Mouse (Mus musculus): ENCODE measurements around the gene Sgsh. TPM values are rescaled to one million over a fixed set of nuclear protein-coding genes. Genes with fewer than 3 reads are reported as not detected.
A peak's percentile ranks its signal among the peaks of the same experiment; 100 is the strongest.

Gene Sgsh
- polyA plus RNA-seq (2015; fragmentation: Nextera tagmentation; extraction: Ambion mirVana): 4.7 and 5.5 TPM in 2 replicates

DNA sequence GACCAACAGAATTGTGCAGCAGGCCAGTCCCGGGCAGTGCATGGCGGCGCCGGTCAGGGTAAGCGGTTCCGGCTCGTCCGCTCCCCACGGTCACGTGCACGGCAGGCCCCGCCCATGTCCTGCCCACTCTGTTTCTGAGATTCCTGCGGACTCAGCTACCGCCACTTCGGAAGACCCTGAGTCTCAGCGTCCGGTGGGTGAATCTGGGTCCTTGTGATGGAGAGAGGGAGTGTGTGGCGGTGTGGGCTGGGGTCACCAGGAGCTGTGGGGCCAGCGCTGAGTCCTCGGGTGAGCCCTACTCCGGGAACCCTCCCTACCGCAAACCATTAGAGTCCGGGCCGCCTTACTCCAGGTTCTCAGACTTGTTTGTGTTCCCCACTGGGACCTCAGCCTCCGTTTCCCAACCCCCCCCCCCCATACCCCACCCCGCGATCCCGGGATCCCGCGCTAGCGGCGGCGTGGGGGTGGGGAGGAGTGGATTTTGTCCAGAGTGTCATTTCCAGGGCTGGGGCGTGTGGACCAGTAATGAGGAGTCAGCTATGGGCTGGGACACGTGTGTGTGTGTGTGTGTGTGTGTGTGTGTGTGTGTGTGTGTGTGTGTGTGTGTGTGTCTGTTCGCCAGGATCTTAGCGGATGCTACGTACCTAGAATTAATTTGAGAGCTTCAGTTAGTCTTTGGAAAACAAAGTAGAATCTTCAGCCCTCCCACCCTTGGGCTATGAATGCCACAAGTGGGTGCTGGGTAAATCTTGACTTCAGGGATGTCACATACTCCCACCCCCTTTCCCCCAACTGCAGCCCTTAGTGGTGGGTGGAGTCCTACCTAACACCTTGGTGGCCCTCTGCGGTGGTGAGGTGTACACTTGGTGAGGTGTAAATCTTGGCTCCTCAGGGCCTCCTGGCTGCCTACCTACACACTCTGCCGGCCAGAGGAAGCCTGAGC is at the start of gene Sgsh, which contains the start of gene Slc26a11:
Gene Sgsh (minus strand): TSS at position 94 of the 943 bp plus-strand sequence.
Gene Slc26a11 (plus strand): TSS at position 115 of the 943 bp plus-strand sequence.
- H3K36me3 ChIP-seq: no peaks in the 10 kb centered on the region
- H3K9me3 ChIP-seq: no peaks in the 10 kb centered on the region
- whole genome bisulfite sequencing: 2% methylated on average over 40 of the region's 40 CpGs
- peak; percentile 94 for ATAC-seq (ENCODE audit: low FRiP score)
- H3K4me3 ChIP-seq: peak within 1 kb of the TSS; percentile 60
- peak within 1 kb of the TSS; percentile 77 for H3K9ac ChIP-seq
- 0 out of 2 replicates have a peak, but pooled peaks cover 4% of the 10 kb centered on the region for H3K27me3 ChIP-seq
- peak within 1 kb of the TSS; percentile 40; the same call in 1 of the 2 replicates for H3K27ac ChIP-seq
- peaks cover 17% of the 10 kb centered on the region for H3K4me1 ChIP-seq (replicated peaks)
- H3K4me2 ChIP-seq: peak within 1 kb of the TSS; percentile 73

- H3K4me1 ChIP-seq (replicated peaks): no peaks in the 10 kb centered on the region
- whole genome bisulfite sequencing: 59% methylated on average over 5 of the region's 5 CpGs
- H3K36me3 ChIP-seq: no peaks in the 10 kb centered on the region
- no peaks in the 10 kb centered on the region for H3K9me3 ChIP-seq
- no peaks in the 10 kb centered on the region for H3K27me3 ChIP-seq
- H3K27ac ChIP-seq: no peak overlapping the region
- no peak for ATAC-seq (ENCODE audit: low FRiP score)
- no peak overlapping the region for H3K4me2 ChIP-seq
- no peak overlapping the region for H3K9ac ChIP-seq
- H3K4me3 ChIP-seq: no peak overlapping the region
These were observed 49.3 kb upstream of the Sgsh start for GRCm38 (mm10) chr11:119404627-119405026.

GRCm38 (mm10) chr11:119402501-119403160 is 47.3 kb upstream of the Sgsh start:
- Histone ChIP-seq H3K9me3 (no peaks in the 10 kb centered on the region), H3K27ac (no peak overlapping the region), H3K27me3 (no peaks in the 10 kb centered on the region), H3K36me3 (no peaks in the 10 kb centered on the region), H3K4me3 (no peak overlapping the region), H3K9ac (no peak overlapping the region), H3K4me1 (replicated peaks) (no peaks in the 10 kb centered on the region), H3K4me2 (no peak overlapping the region)
- ATAC-seq (ENCODE audit: low FRiP score): no peak
- 56% methylated on average over 11 of the region's 11 CpGs for WGBS

DNA sequence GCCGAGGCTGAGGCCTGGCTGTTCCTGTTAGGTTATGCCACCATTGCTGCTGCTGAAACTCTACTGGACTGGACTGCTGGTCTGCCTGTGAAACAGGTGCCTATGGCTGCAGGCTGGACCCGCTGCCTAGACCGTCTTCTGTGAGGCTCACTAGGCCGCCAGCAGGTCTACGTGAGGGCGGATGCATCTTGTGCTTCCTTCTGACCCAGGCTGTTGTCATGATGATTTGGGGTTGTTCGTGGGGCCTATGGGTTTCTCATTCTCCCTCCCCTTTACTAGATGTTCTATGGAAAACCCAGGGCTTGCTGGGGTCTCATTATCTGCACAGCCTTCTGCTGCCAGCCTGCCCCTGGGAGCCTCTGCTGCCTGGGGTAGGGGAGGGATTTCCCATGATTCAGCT is 41.1 kb upstream of the Sgsh start:
- WGBS: 36% methylated on average over 7 of the region's 7 CpGs
- no peak overlapping the region for H3K4me2 ChIP-seq
- no peaks in the 10 kb centered on the region for H3K36me3 ChIP-seq
- no peak overlapping the region for H3K4me3 ChIP-seq
- no peak for ATAC-seq (ENCODE audit: low FRiP score)
- no peak overlapping the region for H3K9ac ChIP-seq
- peaks cover 17% of the 10 kb centered on the region for H3K4me1 ChIP-seq (replicated peaks)
- H3K9me3 ChIP-seq: no peaks in the 10 kb centered on the region
- peaks cover 55% of the 10 kb centered on the region for H3K27me3 ChIP-seq
- no peak overlapping the region for H3K27ac ChIP-seq

- no peak overlapping the region for H3K4me2 ChIP-seq
- H3K9me3 ChIP-seq: no peaks in the 10 kb centered on the region
- ATAC-seq (ENCODE audit: low FRiP score): no peak
- H3K4me3 ChIP-seq: no peak overlapping the region
- WGBS: 12% methylated on average over 13 of the region's 13 CpGs
- no peak overlapping the region for H3K9ac ChIP-seq
- H3K4me1 ChIP-seq (replicated peaks): peaks cover 17% of the 10 kb centered on the region
- no peak overlapping the region for H3K27ac ChIP-seq
- H3K27me3 ChIP-seq: peaks cover 60% of the 10 kb centered on the region
- H3K36me3 ChIP-seq: no peaks in the 10 kb centered on the region
These were observed 40.6 kb upstream of the Sgsh start for GRCm38 (mm10) chr11:119395931-119396330.

DNA sequence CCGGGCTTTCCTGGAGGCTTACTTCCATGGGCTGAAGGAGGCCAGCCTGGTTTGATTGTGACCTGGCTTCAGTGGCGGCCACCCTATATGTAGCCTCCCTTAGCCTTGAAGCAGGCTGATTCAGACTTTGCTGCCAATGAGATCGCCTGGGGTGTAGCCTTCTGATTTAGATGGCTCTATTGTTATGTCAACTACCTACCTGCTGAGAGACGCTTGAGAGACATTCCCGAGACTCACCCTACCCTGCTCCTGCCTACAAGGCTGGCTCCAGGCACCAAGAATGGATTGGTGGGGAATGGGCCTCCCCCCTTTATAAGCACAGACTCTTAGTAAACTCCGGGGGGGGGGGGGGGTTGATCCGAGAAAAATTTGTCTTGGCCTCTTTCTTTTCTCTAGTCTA is 40.1 kb upstream of the Sgsh start:
- Histone ChIP-seq H3K36me3 (no peaks in the 10 kb centered on the region), H3K9me3 (no peaks in the 10 kb centered on the region), H3K27me3 (peaks cover 66% of the 10 kb centered on the region), H3K4me1 (replicated peaks) (peaks cover 22% of the 10 kb centered on the region), H3K4me2 (no peak overlapping the region), H3K9ac (no peak overlapping the region), H3K27ac (no peak overlapping the region), H3K4me3 (no peak overlapping the region)
- no peak for ATAC-seq (ENCODE audit: low FRiP score)
- WGBS: 4% methylated on average over 7 of the region's 7 CpGs

- H3K27me3 ChIP-seq: peaks cover 77% of the 10 kb centered on the region
- no peak overlapping the region for H3K4me3 ChIP-seq
- 47% methylated on average over 6 of the region's 6 CpGs for WGBS
- no peak for ATAC-seq (ENCODE audit: low FRiP score)
- H3K27ac ChIP-seq: no peak overlapping the region
- H3K36me3 ChIP-seq: no peaks in the 10 kb centered on the region
- H3K9ac ChIP-seq: no peak overlapping the region
- peaks cover 32% of the 10 kb centered on the region for H3K4me1 ChIP-seq (replicated peaks)
- H3K9me3 ChIP-seq: no peaks in the 10 kb centered on the region
- no peak overlapping the region for H3K4me2 ChIP-seq
These were observed 38.9 kb upstream of the Sgsh start for GRCm38 (mm10) chr11:119394210-119394609.

DNA sequence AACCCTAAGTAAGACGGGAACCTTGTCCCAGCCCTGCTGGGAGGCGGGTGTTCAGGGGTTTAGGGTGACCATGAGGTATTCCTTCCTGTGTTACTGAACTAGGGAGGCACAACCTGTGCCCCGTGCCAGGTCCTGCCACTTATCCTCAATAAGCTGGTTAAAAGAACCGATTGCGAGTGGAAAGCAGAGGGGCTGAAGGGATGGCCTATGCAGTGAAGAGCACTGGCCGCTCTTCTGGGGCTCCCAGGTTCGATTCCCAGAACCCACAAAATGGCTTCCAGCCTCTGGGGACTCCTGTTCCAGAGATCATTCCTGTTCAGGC is 38.1 kb upstream of the Sgsh start:
- H3K4me1 ChIP-seq (replicated peaks): peaks cover 32% of the 10 kb centered on the region
- H3K4me2 ChIP-seq: peak overlapping the region; percentile 59
- peak overlapping the region; percentile 38 for H3K4me3 ChIP-seq
- no peak overlapping the region for H3K27ac ChIP-seq
- ATAC-seq (ENCODE audit: low FRiP score): no peak
- peaks cover 85% of the 10 kb centered on the region for H3K27me3 ChIP-seq
- no peaks in the 10 kb centered on the region for H3K9me3 ChIP-seq
- H3K36me3 ChIP-seq: no peaks in the 10 kb centered on the region
- H3K9ac ChIP-seq: peak overlapping the region; percentile 60
- 26% methylated on average over 7 of the region's 7 CpGs for WGBS

- peaks cover 32% of the 10 kb centered on the region for H3K4me1 ChIP-seq (replicated peaks)
- no peaks in the 10 kb centered on the region for H3K36me3 ChIP-seq
- peak within 1 kb of the TSS; percentile 60 for H3K9ac ChIP-seq
- peaks cover 90% of the 10 kb centered on the region for H3K27me3 ChIP-seq
- H3K27ac ChIP-seq: no peak within 1 kb of the TSS
- no peaks in the 10 kb centered on the region for H3K9me3 ChIP-seq
- peak within 1 kb of the TSS; percentile 38 for H3K4me3 ChIP-seq
- H3K4me2 ChIP-seq: peak within 1 kb of the TSS; percentile 59
- WGBS: 2% methylated on average over 19 of the region's 19 CpGs
- ATAC-seq (ENCODE audit: low FRiP score): no peak
These were observed 37.6 kb upstream of the Sgsh start, which contains the start of gene Rnf213 for GRCm38 (mm10) chr11:119392800-119393482. Gene Rnf213, plus strand, starts transcription at chr11:119393100.

DNA sequence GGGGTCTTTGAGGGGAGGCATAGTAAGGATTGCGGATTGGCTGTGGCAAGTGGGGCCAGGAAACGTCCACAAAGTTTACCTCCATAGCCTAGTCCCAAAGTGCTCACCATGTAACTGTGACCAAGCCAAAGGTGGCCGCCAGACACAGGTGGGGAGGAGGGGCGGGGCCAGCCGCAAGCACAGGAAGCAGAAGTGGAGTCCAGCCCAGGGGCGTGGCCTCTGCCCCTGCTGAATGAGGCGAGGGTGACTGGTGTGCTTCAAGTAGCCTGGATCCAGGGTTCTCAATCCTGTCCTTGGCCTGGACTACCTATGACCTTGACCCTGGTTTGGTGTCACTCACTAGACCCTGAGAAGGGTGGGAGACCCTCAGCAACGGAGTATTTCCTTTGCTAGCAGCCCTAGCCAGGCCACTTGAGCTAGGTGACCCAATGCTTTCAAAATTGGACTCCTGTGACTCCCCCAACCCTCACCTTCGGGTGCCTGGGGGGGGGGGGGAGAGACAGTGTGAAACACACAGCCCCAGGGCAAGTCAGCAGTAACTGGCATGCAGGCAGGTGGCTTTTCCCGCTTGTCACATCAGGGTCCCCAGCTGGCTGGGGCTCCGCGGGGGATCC is 36.8 kb upstream of the Sgsh start:
- peak overlapping the region; percentile 10; the same call in 1 of the 2 replicates for H3K4me2 ChIP-seq
- WGBS: 6% methylated on average over 12 of the region's 12 CpGs

DNA sequence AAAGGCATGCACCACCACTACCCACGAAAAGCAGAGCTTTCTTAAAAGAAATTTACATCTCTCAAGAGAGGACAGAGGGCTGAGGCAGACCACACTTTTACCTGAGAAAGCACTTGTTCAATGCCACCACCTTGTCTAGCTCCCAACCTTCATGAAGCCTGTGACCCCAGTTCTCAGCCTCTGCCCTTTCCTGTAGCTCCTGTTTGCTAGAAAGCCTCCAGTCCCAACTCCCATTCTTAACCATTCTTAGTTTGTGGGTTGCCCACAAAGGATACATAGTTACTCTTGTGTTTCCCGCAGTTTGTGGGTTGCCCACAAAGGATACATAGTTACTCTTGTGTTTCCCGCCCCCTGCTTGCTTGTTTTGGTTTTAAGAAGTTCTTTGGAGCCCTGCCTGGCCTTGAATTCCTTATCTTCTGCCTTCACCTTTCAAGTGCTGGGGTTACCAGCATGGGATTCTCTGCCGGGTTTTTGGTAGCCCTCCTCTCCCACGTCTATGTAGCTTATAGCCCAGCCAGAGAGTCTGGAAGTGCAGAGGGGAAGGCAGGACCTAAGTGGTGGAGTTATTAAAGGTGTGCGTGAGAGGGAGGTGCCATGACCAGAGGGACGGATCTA is 36.2 kb upstream of the Sgsh start:
- WGBS: 29% methylated on average over 7 of the region's 7 CpGs
- no peak overlapping the region for H3K4me2 ChIP-seq
- no peak for ATAC-seq (ENCODE audit: low FRiP score)

More for the DNA sequence above, 36.8 kb upstream of the Sgsh start:
- Histone ChIP-seq H3K9me3 (no peaks in the 10 kb centered on the region), H3K36me3 (no peaks in the 10 kb centered on the region), H3K9ac (no peak overlapping the region), H3K27me3 (peaks cover 95% of the 10 kb centered on the region), H3K27ac (no peak overlapping the region), H3K4me3 (no peak overlapping the region), H3K4me1 (replicated peaks) (peaks cover 32% of the 10 kb centered on the region)
- ATAC-seq (ENCODE audit: low FRiP score): no peak

More for the DNA sequence above, 36.2 kb upstream of the Sgsh start:
- Histone ChIP-seq H3K4me1 (replicated peaks) (peaks cover 30% of the 10 kb centered on the region), H3K9ac (no peak overlapping the region), H3K36me3 (no peaks in the 10 kb centered on the region), H3K9me3 (no peaks in the 10 kb centered on the region), H3K4me3 (no peak overlapping the region), H3K27me3 (peaks cover 89% of the 10 kb centered on the region), H3K27ac (no peak overlapping the region)

All from hindbrain, embryonic 13.5 days (tissue).